Mouse (Mus musculus): ENCODE measurements around the gene Wdr5.
"Not testable (repeated sequence)": the region's sequence is repeated elsewhere in the genome, so short reads cannot be mapped to it uniquely, and the experiment has no call there.

Wdr5 gene

DNA sequence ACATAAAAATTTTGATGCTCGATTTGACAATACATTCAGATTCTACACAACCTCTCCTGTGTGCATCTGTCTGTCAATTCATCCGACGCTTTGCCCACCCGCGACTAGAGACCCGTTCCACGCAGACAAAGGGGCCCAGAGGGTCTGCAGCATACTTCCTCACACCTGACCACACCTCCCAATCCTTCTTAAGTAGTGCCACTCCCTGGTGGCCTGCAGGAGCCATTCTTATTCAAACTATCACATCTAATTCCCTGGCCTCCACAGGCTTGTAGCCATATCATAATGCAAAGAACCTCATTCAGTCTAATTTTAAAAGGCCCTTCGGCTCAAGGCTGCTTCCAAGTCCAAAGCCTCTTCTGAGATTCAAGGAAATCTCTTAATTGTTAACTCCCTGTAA is 31.1 kb downstream of the Wdr5 start:
- in situ Hi-C loops (cut with MboI; ENCODE audit: unreplicated experiment in 2 of 2) = not testable (repeated sequence)

GRCm38 (mm10) chr2:27547326-27547725 is 32.4 kb downstream of the Wdr5 start:
- in situ Hi-C loops (cut with MboI; ENCODE audit: unreplicated experiment in 2 of 2) = no loop called here

DNA sequence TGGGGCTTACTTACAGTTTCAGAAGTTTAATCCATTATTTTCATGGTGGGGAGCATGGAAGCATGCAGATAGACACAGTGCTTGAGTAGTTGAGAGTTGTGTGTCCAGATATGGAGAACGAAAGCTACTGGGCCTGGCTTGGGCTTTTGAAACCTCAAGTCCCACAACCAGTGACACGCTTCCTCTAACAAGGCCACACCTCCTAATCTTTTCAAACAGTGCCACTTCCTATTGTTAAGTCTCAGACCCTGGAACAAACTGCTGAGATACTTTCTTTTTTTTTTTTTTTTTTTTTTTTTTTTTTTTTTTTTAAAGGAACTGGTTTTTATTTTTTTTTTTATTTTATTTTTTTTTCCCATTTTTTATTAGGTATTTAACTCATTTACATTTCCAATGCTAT is 33.0 kb downstream of the Wdr5 start:
- in situ Hi-C loops (cut with MboI; ENCODE audit: unreplicated experiment in 2 of 2) = no loop called here

GRCm38 (mm10) chr2:27548664-27549369 is 33.9 kb downstream of the Wdr5 start:
- in situ Hi-C loops (cut with MboI; ENCODE audit: unreplicated experiment in 2 of 2) = no loop called here

DNA sequence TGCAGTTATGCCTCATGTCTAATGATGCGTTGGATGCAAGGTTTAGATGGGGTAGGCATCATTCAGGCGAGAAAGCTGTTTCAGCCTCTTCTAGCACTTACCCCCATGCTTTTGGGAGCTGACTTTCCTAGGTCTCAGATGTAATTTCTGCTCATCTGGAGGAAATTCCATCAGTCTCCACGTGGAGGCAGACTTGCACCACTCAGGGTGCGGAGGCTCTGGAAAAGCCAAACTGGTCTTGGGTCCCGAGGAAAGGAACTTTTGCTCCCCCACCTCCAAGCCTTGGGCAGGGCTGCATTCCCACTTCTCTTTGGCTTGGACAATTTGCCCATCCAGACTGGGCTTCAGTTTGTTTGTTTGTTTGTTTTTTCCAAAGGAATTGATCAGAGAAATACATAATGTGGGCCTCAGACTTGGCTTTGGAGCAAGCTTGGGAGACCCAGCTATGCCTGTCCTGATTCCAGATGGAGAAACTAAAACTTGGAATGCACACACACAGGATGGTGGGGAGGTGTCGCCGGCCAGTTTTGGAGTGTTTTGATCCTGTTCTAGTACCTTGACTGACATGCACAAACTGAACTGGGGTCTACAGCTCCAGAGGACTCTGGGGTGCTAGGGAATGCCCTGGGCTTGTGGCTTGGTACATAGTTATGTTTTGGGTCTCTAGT is 37.8 kb downstream of the Wdr5 start:
- in situ Hi-C loops (cut with MboI; ENCODE audit: unreplicated experiment in 2 of 2) = loop anchor here (5.0 to 25.0 kb wide), 4 partner anchors 215 to 870 kb away; no protein-coding TSS in a partner anchor

- in situ Hi-C loops (cut with MboI; ENCODE audit: unreplicated experiment in 2 of 2) = loop anchor here (5.0 to 25.0 kb wide), 4 partner anchors 213 to 868 kb away; no protein-coding TSS in a partner anchor
Measured at GRCm38 (mm10) chr2:27554308-27554707, 39.4 kb downstream of the Wdr5 start.

GRCm38 (mm10) chr2:27556921-27557320 is 42.0 kb downstream of the Wdr5 start:
- in situ Hi-C loops (cut with MboI; ENCODE audit: unreplicated experiment in 2 of 2) = loop anchor here in 1 of 2 experiments (10.0 to 25.0 kb wide), 2 partner anchors 418 to 855 kb away; no protein-coding TSS in a partner anchor

- in situ Hi-C loops (cut with MboI; ENCODE audit: unreplicated experiment in 2 of 2) = loop anchor here in 1 of 2 experiments (25.0 kb wide), 1 partner anchor 852 kb away; no protein-coding TSS in a partner anchor
Measured at GRCm38 (mm10) chr2:27560708-27561123, 45.8 kb downstream of the Wdr5 start.

DNA sequence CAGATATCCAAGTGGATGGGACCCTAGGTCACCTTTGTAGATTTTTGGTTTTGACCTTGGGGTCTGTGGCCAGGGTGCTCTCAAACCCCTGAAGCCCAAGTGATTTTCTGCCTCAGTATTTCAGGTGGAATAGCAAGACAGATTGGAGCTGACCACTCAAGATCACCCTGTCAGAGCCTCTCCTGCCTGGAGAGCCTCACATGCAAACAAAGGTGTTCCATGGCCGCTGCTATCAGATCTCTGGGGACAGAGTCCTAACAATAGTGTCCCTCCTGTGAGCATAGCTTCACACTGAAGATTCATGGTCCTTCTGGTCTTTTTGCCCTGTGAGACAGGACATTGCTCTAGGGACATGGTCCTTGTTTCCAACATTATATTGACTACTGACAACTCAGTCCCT is 46.2 kb downstream of the Wdr5 start:
- in situ Hi-C loops (cut with MboI; ENCODE audit: unreplicated experiment in 2 of 2) = loop anchor here in 1 of 2 experiments (25.0 kb wide), 1 partner anchor 851 kb away; no protein-coding TSS in a partner anchor

DNA sequence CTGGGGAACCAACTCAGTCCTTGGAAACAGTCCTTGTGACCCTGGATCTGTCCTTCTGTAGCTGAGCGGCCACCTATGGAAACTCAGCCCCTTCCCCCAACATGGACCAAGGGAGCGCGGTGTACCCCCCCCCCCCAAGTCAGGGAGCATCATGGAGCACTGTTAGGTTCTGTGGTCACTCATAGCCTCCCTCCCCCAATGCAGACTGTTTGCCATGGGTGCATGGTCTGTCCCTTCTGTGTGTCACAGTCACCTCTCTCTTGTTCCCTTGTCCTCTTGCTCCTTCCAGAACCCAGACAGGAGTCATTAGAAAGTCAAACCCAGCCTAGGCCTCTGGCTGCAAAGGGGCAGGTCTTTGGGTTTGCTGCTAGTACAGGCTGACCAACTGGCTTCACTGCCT is 46.9 kb downstream of the Wdr5 start:
- in situ Hi-C loops (cut with MboI; ENCODE audit: unreplicated experiment in 2 of 2) = loop anchor here in 1 of 2 experiments (25.0 kb wide), 1 partner anchor 850 kb away; no protein-coding TSS in a partner anchor

- in situ Hi-C loops (cut with MboI; ENCODE audit: unreplicated experiment in 2 of 2) = loop anchor here in 1 of 2 experiments (25.0 kb wide), 1 partner anchor 849 kb away; no protein-coding TSS in a partner anchor
Measured at GRCm38 (mm10) chr2:27563641-27564148, 48.7 kb downstream of the Wdr5 start.

GRCm38 (mm10) chr2:27564694-27565093 is 49.7 kb downstream of the Wdr5 start:
- in situ Hi-C loops (cut with MboI; ENCODE audit: unreplicated experiment in 2 of 2) = loop anchor here in 1 of 2 experiments (25.0 kb wide), 1 partner anchor 848 kb away; no protein-coding TSS in a partner anchor

GRCm38 (mm10) chr2:27565316-27566103 is 50.6 kb downstream of the Wdr5 start:
- in situ Hi-C loops (cut with MboI; ENCODE audit: unreplicated experiment in 2 of 2) = loop anchor here in 1 of 2 experiments (25.0 kb wide), 1 partner anchor 847 kb away; no protein-coding TSS in a partner anchor

- in situ Hi-C loops (cut with MboI; ENCODE audit: unreplicated experiment in 2 of 2) = loop anchor here in 1 of 2 experiments (25.0 kb wide), 1 partner anchor 841 kb away; no protein-coding TSS in a partner anchor
Measured at GRCm38 (mm10) chr2:27570856-27571255, 55.9 kb downstream of the Wdr5 start.

GRCm38 (mm10) chr2:27572261-27572793 is 57.4 kb downstream of the Wdr5 start:
- in situ Hi-C loops (cut with MboI; ENCODE audit: unreplicated experiment in 2 of 2) = loop anchor here in 1 of 2 experiments (25.0 kb wide), 1 partner anchor 840 kb away; no protein-coding TSS in a partner anchor

GRCm38 (mm10) chr2:27572928-27573627 is 58.1 kb downstream of the Wdr5 start:
- in situ Hi-C loops (cut with MboI; ENCODE audit: unreplicated experiment in 2 of 2) = loop anchor here in 1 of 2 experiments (25.0 kb wide), 1 partner anchor 839 kb away; no protein-coding TSS in a partner anchor

DNA sequence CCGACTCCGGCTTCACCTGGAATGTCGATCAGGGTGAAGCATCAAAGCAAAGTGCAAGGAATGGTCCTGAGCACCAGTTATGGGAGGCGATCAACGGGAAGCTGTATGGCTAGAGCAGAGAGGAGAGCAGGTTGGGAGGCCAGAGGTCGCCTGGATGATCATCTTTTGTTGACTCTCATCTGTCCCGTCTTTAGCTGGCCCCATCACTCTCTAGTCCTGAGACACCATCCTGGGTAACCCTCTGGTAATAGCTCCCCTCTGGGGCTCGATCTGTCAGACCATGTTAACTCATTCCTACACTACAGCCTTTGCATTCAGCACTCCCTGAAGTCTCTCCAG is 58.6 kb downstream of the Wdr5 start:
- in situ Hi-C loops (cut with MboI; ENCODE audit: unreplicated experiment in 2 of 2) = loop anchor here in 1 of 2 experiments (25.0 kb wide), 1 partner anchor 839 kb away; no protein-coding TSS in a partner anchor

- in situ Hi-C loops (cut with MboI; ENCODE audit: unreplicated experiment in 2 of 2) = no loop called here
Measured at GRCm38 (mm10) chr2:27576416-27576815, 61.5 kb downstream of the Wdr5 start.

GRCm38 (mm10) chr2:27578552-27578951 is 63.6 kb downstream of the Wdr5 start:
- in situ Hi-C loops (cut with MboI; ENCODE audit: unreplicated experiment in 2 of 2) = no loop called here
